Mouse (Mus musculus) forebrain, embryonic 10.5 days (tissue): ENCODE data around the gene Cxcl14. TPM values are rescaled to one million over a fixed set of nuclear protein-coding genes. Genes with fewer than 3 reads are reported as not detected.

Experiments used
- DNase-seq: peaks from one replicate; pipeline ENCODE4 v3.0.0-alpha.2; 2017; ENCODE audit warnings: low spot score; ENCODE audit errors: extremely low spot score
- H3K27ac ChIP-seq: fragments of 300-500 bp; sonication (generic); 2 replicates; pipeline ENCODE4 v1.5.1; 2016; ENCODE audit warnings: mild to moderate bottlenecking
- H3K27me3 ChIP-seq: fragments of 300-500 bp; sonication (generic); 2 replicates; pipeline ENCODE4 v1.6.1; 2016; ENCODE audit warnings: mild to moderate bottlenecking; ENCODE audit not compliant: poor library complexity, severe bottlenecking
- H3K36me3 ChIP-seq: fragments of 300-500 bp; sonication (generic); replicated peaks from 2 replicates; pipeline ENCODE4 v1.6.1; 2016; ENCODE audit warnings: mild to moderate bottlenecking, moderate library complexity
- H3K4me1 ChIP-seq: fragments of 300-500 bp; sonication (generic); 2 replicates; pipeline ENCODE4 v1.6.1; 2016
- H3K4me3 ChIP-seq: fragments of 300-500 bp; sonication (generic); 2 replicates; pipeline ENCODE4 v1.5.1; 2016; ENCODE audit warnings: mild to moderate bottlenecking, moderate library complexity
- H3K9me3 ChIP-seq: fragments of 300-500 bp; sonication (generic); 2 replicates; pipeline ENCODE4 v1.6.1; 2016; ENCODE audit warnings: mild to moderate bottlenecking, moderate library complexity
- WGBS: fragments of 180-500 bp; shearing (Covaris S2); methylation state at CpG from one replicate; pipeline ENCODE4 v1.1.7; 2016; 5-methylcytosine and 5-hydroxymethylcytosine counted together
- polyA plus RNA-seq: library from polyadenylated mRNA; unstranded; fragments of >200 nt; fragmentation: Nextera tagmentation; extraction: Ambion mirVana; gene quantifications from 2 replicates; pipeline ENCODE4 v1.2.1, GENCODE M21; 2016

The Cxcl14 gene
- polyA plus RNA-seq, 1 experiment from 2014 or later, result 2.7 TPM

GRCm38 (mm10) chr13:56258196-56259020 is 37.9 kb downstream of the Cxcl14 start:
- under 1% methylated on average over 52 of the region's 52 CpGs for WGBS
- peaks cover 79% of the 10 kb centered on the region for H3K4me1 ChIP-seq
- H3K27ac ChIP-seq, result peak overlapping the region; percentile 84

GRCm38 (mm10) chr13:56257469-56258153 is 38.7 kb downstream of the Cxcl14 start:
- DNase-seq, result no peak
- under 1% methylated on average over 12 of the region's 12 CpGs for WGBS
- Histone ChIP-seq H3K9me3 (no peaks in the 10 kb centered on the region), H3K27ac (no peak overlapping the region), H3K4me3 (peak overlapping the region; percentile 51; the same call in 1 of the 2 replicates), H3K27me3 (peaks cover 100% of the 10 kb centered on the region), H3K4me1 (peaks cover 87% of the 10 kb centered on the region), H3K36me3 (no peaks in the 10 kb centered on the region)

More at GRCm38 (mm10) chr13:56258196-56259020, 37.9 kb downstream of the Cxcl14 start:
- no peaks in the 10 kb centered on the region for H3K9me3 ChIP-seq
- H3K36me3 ChIP-seq, result no peaks in the 10 kb centered on the region
- no peak for DNase-seq
- peak overlapping the region; percentile 51 for H3K4me3 ChIP-seq
- peaks cover 100% of the 10 kb centered on the region for H3K27me3 ChIP-seq

GRCm38 (mm10) chr13:56256716-56257299 is 39.5 kb downstream of the Cxcl14 start:
- 0 out of 2 replicates have a peak overlapping the region, but pooled peaks have one; percentile 16 for H3K27ac ChIP-seq
- no peak overlapping the region; the same call in 1 of the 2 replicates for H3K4me3 ChIP-seq
- peaks cover 100% of the 10 kb centered on the region for H3K27me3 ChIP-seq
- DNase-seq, result no peak
- H3K9me3 ChIP-seq, result no peaks in the 10 kb centered on the region
- H3K36me3 ChIP-seq, result no peaks in the 10 kb centered on the region
- H3K4me1 ChIP-seq, result peaks cover 90% of the 10 kb centered on the region
- WGBS, result 4% methylated on average over 14 of the region's 14 CpGs

- no peak overlapping the region for H3K4me3 ChIP-seq
- H3K4me1 ChIP-seq, result peaks cover 90% of the 10 kb centered on the region
- peaks cover 100% of the 10 kb centered on the region for H3K27me3 ChIP-seq
- H3K27ac ChIP-seq, result no peak overlapping the region
- no peaks in the 10 kb centered on the region for H3K36me3 ChIP-seq
- no peaks in the 10 kb centered on the region for H3K9me3 ChIP-seq
- no peak for DNase-seq
- WGBS, result 5% methylated on average over 3 of the region's 3 CpGs
These were observed 43.0 kb downstream of the Cxcl14 start for GRCm38 (mm10) chr13:56253379-56253778.

- Histone ChIP-seq H3K36me3 (no peaks in the 10 kb centered on the region), H3K27me3 (peaks cover 100% of the 10 kb centered on the region), H3K4me3 (peak overlapping the region; percentile 47), H3K27ac (peak overlapping the region; percentile 69; the same call in 1 of the 2 replicates), H3K9me3 (no peaks in the 10 kb centered on the region), H3K4me1 (peaks cover 84% of the 10 kb centered on the region)
- 10% methylated on average over 8 of the region's 8 CpGs for WGBS
- no peak for DNase-seq
These were observed 43.6 kb downstream of the Cxcl14 start for GRCm38 (mm10) chr13:56252783-56253182.

- WGBS, result 1% methylated on average over 65 of the region's 65 CpGs
- Histone ChIP-seq H3K9me3 (no peaks in the 10 kb centered on the region), H3K27ac (peak within 1 kb of the TSS; percentile 82), H3K27me3 (peaks cover 100% of the 10 kb centered on the region), H3K36me3 (no peaks in the 10 kb centered on the region), H3K4me1 (peaks cover 77% of the 10 kb centered on the region), H3K4me3 (peak within 1 kb of the TSS; percentile 47)
- DNase-seq, result peak; percentile 84
These were observed 44.3 kb downstream of the Cxcl14 start, which contains the start of gene Neurog1 for GRCm38 (mm10) chr13:56251924-56252619. Neurog1 (minus strand) TSS chr13:56252163.

- Histone ChIP-seq H3K36me3 (no peaks in the 10 kb centered on the region), H3K27me3 (peaks cover 100% of the 10 kb centered on the region), H3K4me3 (peak overlapping the region; percentile 47), H3K27ac (peak overlapping the region; percentile 82), H3K9me3 (no peaks in the 10 kb centered on the region), H3K4me1 (peaks cover 70% of the 10 kb centered on the region)
- WGBS, result 1% methylated on average over 59 of the region's 59 CpGs
- DNase-seq, result peak; percentile 54
These were observed 45.0 kb downstream of the Cxcl14 start for GRCm38 (mm10) chr13:56251176-56251923.

GRCm38 (mm10) chr13:56250551-56251161 is 45.7 kb downstream of the Cxcl14 start:
- under 1% methylated on average over 14 of the region's 14 CpGs for WGBS
- no peak for DNase-seq
- Histone ChIP-seq H3K27ac (peak overlapping the region; percentile 82), H3K4me1 (peaks cover 64% of the 10 kb centered on the region), H3K27me3 (peaks cover 100% of the 10 kb centered on the region), H3K9me3 (no peaks in the 10 kb centered on the region), H3K4me3 (peak overlapping the region; percentile 47), H3K36me3 (no peaks in the 10 kb centered on the region)

- H3K4me1 ChIP-seq, result peaks cover 56% of the 10 kb centered on the region
- peaks cover 2% of the 10 kb centered on the region; the same call in 1 of the 2 replicates for H3K9me3 ChIP-seq
- H3K36me3 ChIP-seq, result no peaks in the 10 kb centered on the region
- peak; percentile 37 for DNase-seq
- H3K27ac ChIP-seq, result peak overlapping the region; percentile 35; the same call in 1 of the 2 replicates
- H3K4me3 ChIP-seq, result peak overlapping the region; percentile 47
- H3K27me3 ChIP-seq, result peaks cover 100% of the 10 kb centered on the region
- WGBS, result under 1% methylated on average over 13 of the region's 13 CpGs
These were observed 46.6 kb downstream of the Cxcl14 start for GRCm38 (mm10) chr13:56249593-56250341.

- Histone ChIP-seq H3K27me3 (peaks cover 98% of the 10 kb centered on the region), H3K27ac (no peak overlapping the region), H3K36me3 (no peaks in the 10 kb centered on the region), H3K9me3 (peaks cover 17% of the 10 kb centered on the region), H3K4me1 (peaks cover 12% of the 10 kb centered on the region), H3K4me3 (no peak overlapping the region)
- no peak for DNase-seq
- WGBS, result 90% methylated on average over 5 of the region's 5 CpGs
These were observed 53.2 kb downstream of the Cxcl14 start for GRCm38 (mm10) chr13:56243104-56243503.
